Mouse (Mus musculus): Measurements from ENCODE around the gene Iqcf6. TPM values are rescaled to one million over a fixed set of nuclear protein-coding genes. Genes with fewer than 3 reads are reported as not detected.
"Not testable (repeated sequence)": the region's sequence is repeated elsewhere in the genome, so short reads cannot be mapped to it uniquely, and the experiment has no call there.

The Iqcf6 gene
- polyA plus RNA-seq (2014; fragmentation: Nextera tagmentation; extraction: Ambion mirVana) = not detected in 2 replicates

DNA sequence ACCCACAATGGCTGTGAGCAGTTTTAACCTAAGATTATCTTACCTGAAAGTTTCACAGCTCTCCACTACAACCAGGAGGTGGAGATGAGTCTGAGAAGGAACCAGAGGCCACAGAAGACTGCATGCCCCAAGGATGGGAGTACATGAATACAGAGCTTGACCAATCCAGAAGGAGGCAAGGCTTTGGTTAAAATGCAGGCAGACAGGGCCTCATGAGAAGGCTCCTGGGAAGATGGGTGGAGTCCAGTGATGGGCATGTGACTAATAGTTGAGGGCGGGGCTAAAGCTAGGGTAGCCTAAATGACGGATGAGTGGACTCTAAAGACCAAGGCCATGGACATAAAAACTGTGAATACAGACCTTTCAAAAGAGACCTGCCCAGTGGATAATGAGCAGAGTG is at the start of gene Iqcf6:
Iqcf6 (plus strand) TSS at position 301 of the 400 bp plus-strand sequence.
- no peaks in the 10 kb centered on the region for H3K36me3 ChIP-seq (ENCODE audit: control insufficient read depth, insufficient read depth, low read length)
- H3K4me3 ChIP-seq (ENCODE audit: low read depth, low read length) = no peak within 1 kb of the TSS
- DNase-seq (ENCODE audit: low spot score) = no peak
- H3K4me2 ChIP-seq (ENCODE audit: low read length) = no peak within 1 kb of the TSS
- no peak within 1 kb of the TSS for H3K9ac ChIP-seq (ENCODE audit: low read length)
- no peaks in the 10 kb centered on the region for H3K4me1 ChIP-seq (replicated peaks; ENCODE audit: control insufficient read depth, insufficient read depth, low read length)
- no peaks in the 10 kb centered on the region for H3K9me3 ChIP-seq (ENCODE audit: control insufficient read depth, low read length)
- H3K27me3 ChIP-seq (replicated peaks; ENCODE audit: control insufficient read depth, insufficient read depth, low read length) = no peaks in the 10 kb centered on the region
- no peak within 1 kb of the TSS for H3K27ac ChIP-seq (ENCODE audit: low read depth)
- WGBS = 76% methylated on average over 2 of the region's 2 CpGs
- no peak for ATAC-seq (replicated peaks; ENCODE audit: low FRiP score, low TSS enrichment, low read depth)

DNA sequence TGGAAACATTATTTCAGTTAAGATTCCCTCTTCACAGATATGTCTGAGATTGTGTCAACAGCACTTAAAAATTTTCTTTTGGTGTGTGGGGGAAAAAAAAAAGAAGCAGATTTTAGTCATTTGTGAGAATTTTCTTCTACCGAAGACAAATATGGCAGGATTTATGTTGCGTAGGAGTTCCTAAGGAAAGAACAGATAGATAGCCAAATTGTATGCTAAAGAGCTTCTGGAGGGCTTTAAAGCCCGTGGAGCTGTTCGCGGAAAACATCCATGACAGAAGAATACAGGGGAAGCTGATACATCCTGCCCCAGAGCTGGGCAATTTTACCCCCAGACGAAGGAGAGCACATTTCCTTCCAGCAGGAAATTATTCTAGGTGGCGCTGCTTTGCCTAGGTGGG is 46.4 kb upstream of the Iqcf6 start:
- H3K36me3 ChIP-seq (ENCODE audit: control insufficient read depth, insufficient read depth, low read length) = no peaks in the 10 kb centered on the region
- H3K4me1 ChIP-seq (replicated peaks; ENCODE audit: control insufficient read depth, insufficient read depth, low read length) = no peaks in the 10 kb centered on the region
- DNase-seq (ENCODE audit: low spot score) = no peak
- H3K9me3 ChIP-seq (ENCODE audit: control insufficient read depth, low read length) = no peaks in the 10 kb centered on the region
- no peak overlapping the region for H3K27ac ChIP-seq (ENCODE audit: low read depth)
- 79% methylated on average over 7 of the region's 7 CpGs for WGBS
- no peaks in the 10 kb centered on the region for H3K27me3 ChIP-seq (replicated peaks; ENCODE audit: control insufficient read depth, insufficient read depth, low read length)
- H3K4me2 ChIP-seq (ENCODE audit: low read length) = no peak overlapping the region
- no peak overlapping the region for H3K9ac ChIP-seq (ENCODE audit: low read length)
- ATAC-seq (replicated peaks; ENCODE audit: low FRiP score, low TSS enrichment, low read depth) = no peak
- no peak overlapping the region for H3K4me3 ChIP-seq (ENCODE audit: low read depth, low read length)

DNA sequence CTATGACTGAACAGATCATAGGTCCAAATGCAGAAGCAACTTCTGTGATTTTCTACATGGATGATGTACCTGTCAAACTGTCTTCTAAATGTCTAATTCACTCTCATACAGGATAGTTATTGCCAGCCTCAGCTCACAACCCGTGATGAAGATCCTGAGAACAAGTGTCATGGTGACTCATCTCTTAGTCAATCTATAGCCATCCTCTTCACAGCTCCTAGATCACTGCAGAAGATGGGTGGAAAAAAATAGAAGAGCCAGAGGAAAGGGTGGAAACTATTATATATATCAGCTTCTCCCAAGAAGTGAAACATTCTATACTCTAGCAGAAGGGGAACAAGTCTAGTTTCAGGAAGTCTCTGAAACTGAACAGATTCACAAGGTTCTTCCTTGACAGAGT is 43.8 kb upstream of the Iqcf6 start:
- H3K9me3 ChIP-seq (ENCODE audit: control insufficient read depth, low read length) = no peaks in the 10 kb centered on the region
- no peak overlapping the region for H3K27ac ChIP-seq (ENCODE audit: low read depth)
- no peaks in the 10 kb centered on the region for H3K27me3 ChIP-seq (replicated peaks; ENCODE audit: control insufficient read depth, insufficient read depth, low read length)
- H3K36me3 ChIP-seq (ENCODE audit: control insufficient read depth, insufficient read depth, low read length) = no peaks in the 10 kb centered on the region
- H3K4me2 ChIP-seq (ENCODE audit: low read length) = no peak overlapping the region
- ATAC-seq (replicated peaks; ENCODE audit: low FRiP score, low TSS enrichment, low read depth) = no peak
- H3K4me3 ChIP-seq (ENCODE audit: low read depth, low read length) = no peak overlapping the region
- DNase-seq (ENCODE audit: low spot score) = no peak
- WGBS = 74% methylated on average over 1 of the region's 1 CpGs
- H3K9ac ChIP-seq (ENCODE audit: low read length) = no peak overlapping the region
- H3K4me1 ChIP-seq (replicated peaks; ENCODE audit: control insufficient read depth, insufficient read depth, low read length) = no peaks in the 10 kb centered on the region

DNA sequence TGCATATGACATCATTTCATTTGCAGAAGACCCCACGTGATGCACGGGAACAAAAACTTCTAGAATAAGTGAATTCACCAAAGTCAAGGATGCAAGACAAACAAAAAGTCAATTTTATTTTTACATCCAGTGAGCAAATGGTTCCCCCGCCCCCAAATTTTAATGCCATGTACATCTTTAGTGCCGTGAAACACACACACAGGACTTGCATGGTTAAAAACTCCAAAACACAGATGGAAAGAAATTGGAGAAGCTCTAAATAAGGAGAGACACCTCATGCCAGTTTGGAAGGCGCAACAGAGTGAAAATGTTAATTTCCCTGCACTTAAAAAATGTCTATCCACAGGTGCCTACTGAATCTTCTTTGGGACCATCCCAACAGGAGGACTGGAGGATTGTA is 34.2 kb upstream of the Iqcf6 start:
- ATAC-seq (replicated peaks; ENCODE audit: low FRiP score, low TSS enrichment, low read depth) = no peak

DNA sequence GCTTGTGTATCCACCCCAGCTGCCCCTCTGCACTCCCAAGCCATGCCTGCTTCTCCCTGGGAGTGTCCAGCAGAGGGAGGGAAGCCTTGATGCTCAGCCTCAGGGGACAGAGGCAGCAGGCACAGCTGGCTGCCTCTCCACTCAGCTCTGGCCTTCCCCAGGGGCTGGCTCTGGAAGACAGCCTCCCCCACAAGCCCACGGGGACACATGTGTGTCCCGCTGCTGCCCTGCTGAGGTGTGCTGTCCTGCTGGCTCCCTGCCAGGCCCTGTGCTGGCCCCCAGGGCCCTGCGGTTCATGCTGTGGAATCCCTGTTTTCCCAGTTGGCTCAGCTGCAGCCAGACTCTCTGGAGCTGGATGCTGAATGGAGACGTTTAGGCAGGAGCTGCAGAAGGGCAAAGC is 31.0 kb upstream of the Iqcf6 start:
- not testable (repeated sequence) for H3K27me3 ChIP-seq (replicated peaks; ENCODE audit: control insufficient read depth, insufficient read depth, low read length); H3K9me3 ChIP-seq (ENCODE audit: control insufficient read depth, low read length); H3K27ac ChIP-seq (ENCODE audit: low read depth); ATAC-seq (replicated peaks; ENCODE audit: low FRiP score, low TSS enrichment, low read depth); H3K36me3 ChIP-seq (ENCODE audit: control insufficient read depth, insufficient read depth, low read length); H3K4me2 ChIP-seq (ENCODE audit: low read length); H3K4me1 ChIP-seq (replicated peaks; ENCODE audit: control insufficient read depth, insufficient read depth, low read length); H3K9ac ChIP-seq (ENCODE audit: low read length); H3K4me3 ChIP-seq (ENCODE audit: low read depth, low read length); DNase-seq (ENCODE audit: low spot score)
- 13% methylated on average over 4 of the region's 4 CpGs for WGBS

More for the DNA sequence above, 34.2 kb upstream of the Iqcf6 start:
- 89% methylated on average over 5 of the region's 5 CpGs for WGBS
- H3K4me1 ChIP-seq (replicated peaks; ENCODE audit: control insufficient read depth, insufficient read depth, low read length) = no peaks in the 10 kb centered on the region
- H3K9ac ChIP-seq (ENCODE audit: low read length) = no peak overlapping the region
- H3K27me3 ChIP-seq (replicated peaks; ENCODE audit: control insufficient read depth, insufficient read depth, low read length) = no peaks in the 10 kb centered on the region
- no peak overlapping the region for H3K4me2 ChIP-seq (ENCODE audit: low read length)
- H3K4me3 ChIP-seq (ENCODE audit: low read depth, low read length) = no peak overlapping the region
- no peak overlapping the region for H3K27ac ChIP-seq (ENCODE audit: low read depth)
- DNase-seq (ENCODE audit: low spot score) = no peak
- no peaks in the 10 kb centered on the region for H3K9me3 ChIP-seq (ENCODE audit: control insufficient read depth, low read length)
- H3K36me3 ChIP-seq (ENCODE audit: control insufficient read depth, insufficient read depth, low read length) = no peaks in the 10 kb centered on the region

DNA sequence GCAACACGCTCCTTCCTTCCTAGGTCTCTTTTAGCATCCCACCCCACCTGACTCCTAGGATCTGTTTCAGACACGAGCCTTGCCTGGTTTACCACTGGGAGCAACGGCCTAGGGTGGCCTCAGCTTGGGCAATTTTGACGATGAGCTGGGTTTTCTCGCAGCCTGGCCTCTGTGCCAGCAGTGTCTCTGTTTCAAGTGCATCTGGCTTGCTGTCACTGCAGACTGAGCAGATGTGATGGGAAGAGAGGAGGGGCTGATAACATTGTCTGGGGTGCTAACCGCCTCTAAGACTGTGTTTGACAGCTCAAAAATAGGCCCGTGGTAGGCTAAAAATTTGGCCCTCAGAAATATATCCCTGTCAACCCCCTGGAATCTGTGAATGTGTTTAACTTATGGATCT is 30.5 kb upstream of the Iqcf6 start:
- no peak overlapping the region for H3K4me2 ChIP-seq (ENCODE audit: low read length)
- ATAC-seq (replicated peaks; ENCODE audit: low FRiP score, low TSS enrichment, low read depth) (no peak), DNase-seq (ENCODE audit: low spot score) (no peak)
- no peak overlapping the region for H3K4me3 ChIP-seq (ENCODE audit: low read depth, low read length)
- H3K9ac ChIP-seq (ENCODE audit: low read length) = no peak overlapping the region
- no peaks in the 10 kb centered on the region for H3K4me1 ChIP-seq (replicated peaks; ENCODE audit: control insufficient read depth, insufficient read depth, low read length)
- no peaks in the 10 kb centered on the region for H3K36me3 ChIP-seq (ENCODE audit: control insufficient read depth, insufficient read depth, low read length)
- H3K27me3 ChIP-seq (replicated peaks; ENCODE audit: control insufficient read depth, insufficient read depth, low read length) = no peaks in the 10 kb centered on the region
- H3K9me3 ChIP-seq (ENCODE audit: control insufficient read depth, low read length) = no peaks in the 10 kb centered on the region
- 68% methylated on average over 7 of the region's 7 CpGs for WGBS
- no peak overlapping the region for H3K27ac ChIP-seq (ENCODE audit: low read depth)

DNA sequence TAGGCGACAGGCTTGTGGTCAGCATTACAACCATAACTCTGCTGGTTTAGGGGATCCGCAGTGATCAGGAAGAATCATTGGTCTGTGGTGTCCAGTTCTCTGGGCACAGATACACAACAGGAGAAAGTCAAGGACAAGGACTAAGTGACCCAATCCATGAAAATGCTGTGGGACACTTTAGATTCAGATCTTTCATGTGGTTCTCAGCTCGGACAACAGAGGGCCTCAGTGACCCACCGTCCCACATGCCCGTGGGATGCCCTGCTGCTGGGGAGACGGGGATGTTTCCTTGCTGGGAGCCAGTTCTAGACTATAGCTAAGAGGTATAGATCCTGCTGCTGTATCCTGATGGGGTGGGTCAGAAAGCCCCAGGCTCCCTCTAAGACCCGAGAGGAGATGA is 27.9 kb upstream of the Iqcf6 start:
- Histone ChIP-seq H3K4me3 (ENCODE audit: low read depth, low read length) (no peak overlapping the region), H3K36me3 (ENCODE audit: control insufficient read depth, insufficient read depth, low read length) (no peaks in the 10 kb centered on the region), H3K4me2 (ENCODE audit: low read length) (no peak overlapping the region), H3K9ac (ENCODE audit: low read length) (no peak overlapping the region), H3K9me3 (ENCODE audit: control insufficient read depth, low read length) (no peaks in the 10 kb centered on the region), H3K27me3 (replicated peaks; ENCODE audit: control insufficient read depth, insufficient read depth, low read length) (no peaks in the 10 kb centered on the region), H3K27ac (ENCODE audit: low read depth) (no peak overlapping the region), H3K4me1 (replicated peaks; ENCODE audit: control insufficient read depth, insufficient read depth, low read length) (no peaks in the 10 kb centered on the region)
- WGBS = 35% methylated on average over 7 of the region's 7 CpGs
- ATAC-seq (replicated peaks; ENCODE audit: low FRiP score, low TSS enrichment, low read depth) (no peak), DNase-seq (ENCODE audit: low spot score) (no peak)

DNA sequence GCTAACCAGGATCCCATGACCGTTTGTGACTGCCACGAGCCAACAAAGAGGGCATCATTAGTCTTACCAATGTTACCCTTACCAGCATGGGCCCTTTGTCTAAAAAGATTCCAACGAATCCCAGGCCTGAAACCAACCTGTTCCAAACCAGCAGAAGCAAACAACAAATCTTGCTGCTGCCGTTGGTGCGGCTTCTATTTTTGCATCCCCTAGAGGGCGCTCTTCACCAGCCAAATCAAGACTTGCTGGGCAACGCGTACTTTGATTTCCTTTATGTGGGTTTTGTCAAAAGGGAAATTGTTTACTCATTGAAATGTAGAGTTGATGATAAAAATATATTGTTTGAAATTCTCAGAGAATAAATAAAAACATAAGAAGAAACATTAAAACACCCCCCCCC is 25.8 kb upstream of the Iqcf6 start:
- H3K4me3 ChIP-seq (ENCODE audit: low read depth, low read length) = no peak overlapping the region
- no peak for ATAC-seq (replicated peaks; ENCODE audit: low FRiP score, low TSS enrichment, low read depth)
- peak; percentile 66 for DNase-seq (ENCODE audit: low spot score)
- 28% methylated on average over 8 of the region's 8 CpGs for WGBS
- H3K4me2 ChIP-seq (ENCODE audit: low read length) = no peak overlapping the region
- H3K36me3 ChIP-seq (ENCODE audit: control insufficient read depth, insufficient read depth, low read length) = no peaks in the 10 kb centered on the region
- no peak overlapping the region for H3K9ac ChIP-seq (ENCODE audit: low read length)
- H3K27me3 ChIP-seq (replicated peaks; ENCODE audit: control insufficient read depth, insufficient read depth, low read length) = no peaks in the 10 kb centered on the region
- no peaks in the 10 kb centered on the region for H3K4me1 ChIP-seq (replicated peaks; ENCODE audit: control insufficient read depth, insufficient read depth, low read length)
- no peaks in the 10 kb centered on the region for H3K9me3 ChIP-seq (ENCODE audit: control insufficient read depth, low read length)
- no peak overlapping the region for H3K27ac ChIP-seq (ENCODE audit: low read depth)

DNA sequence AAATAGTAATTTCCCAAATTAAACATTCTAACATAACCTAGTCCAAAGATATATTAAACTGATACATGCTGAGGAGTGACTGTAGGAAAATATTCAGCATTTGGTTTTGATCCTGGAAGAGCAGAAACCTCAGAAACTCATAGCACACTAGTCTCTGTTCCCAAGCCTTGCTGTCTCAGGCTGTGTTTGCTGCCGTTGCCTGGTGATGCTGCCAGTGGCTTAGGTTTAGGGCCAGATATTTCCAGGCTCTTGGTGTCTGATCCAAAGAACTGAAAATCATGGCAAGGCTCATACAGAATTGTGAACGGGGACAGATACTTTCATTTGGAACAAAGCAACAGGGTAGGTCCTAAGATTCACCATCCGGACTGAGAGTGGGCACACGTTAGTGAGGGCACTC is 15.7 kb upstream of the Iqcf6 start:
- no peak overlapping the region for H3K4me2 ChIP-seq (ENCODE audit: low read length)
- H3K4me1 ChIP-seq (replicated peaks; ENCODE audit: control insufficient read depth, insufficient read depth, low read length) = no peaks in the 10 kb centered on the region
- DNase-seq (ENCODE audit: low spot score) (no peak), ATAC-seq (replicated peaks; ENCODE audit: low FRiP score, low TSS enrichment, low read depth) (no peak)
- H3K9me3 ChIP-seq (ENCODE audit: control insufficient read depth, low read length) = no peaks in the 10 kb centered on the region
- no peak overlapping the region for H3K9ac ChIP-seq (ENCODE audit: low read length)
- 83% methylated on average over 4 of the region's 4 CpGs for WGBS
- H3K27me3 ChIP-seq (replicated peaks; ENCODE audit: control insufficient read depth, insufficient read depth, low read length) = no peaks in the 10 kb centered on the region
- no peaks in the 10 kb centered on the region for H3K36me3 ChIP-seq (ENCODE audit: control insufficient read depth, insufficient read depth, low read length)
- H3K4me3 ChIP-seq (ENCODE audit: low read depth, low read length) = no peak overlapping the region
- H3K27ac ChIP-seq (ENCODE audit: low read depth) = no peak overlapping the region
